Mouse (Mus musculus): ENCODE data around the gene Frmd4a. TPM values are rescaled to one million over a fixed set of nuclear protein-coding genes. Genes with fewer than 3 reads are reported as not detected.

Frmd4a gene
- polyA plus RNA-seq, 1 experiment, result 7.7 TPM

GRCm38 (mm10) chr2:4566956-4567680 is 549.6 kb downstream of the Frmd4a start:
- no peaks in the 10 kb centered on the region for H3K27me3 ChIP-seq (replicated peaks)
- peaks cover 92% of the 10 kb centered on the region for H3K36me3 ChIP-seq (replicated peaks; ENCODE audit: low read length)
- peaks cover 96% of the 10 kb centered on the region for H3K4me1 ChIP-seq
- TF ChIP-seq GATA1 (IDR thresholded peaks at IDR 0.05; ENCODE audit: borderline replicate concordance, low read length) (no peak), FLI1 (IDR thresholded peaks at IDR 0.05; ENCODE audit: low read length) (no peak)
- H3K9me3 ChIP-seq, result no peaks in the 10 kb centered on the region
- peak overlapping the region; percentile 35 for H3K4me3 ChIP-seq (replicated peaks)

GRCm38 (mm10) chr2:4568967-4569366 is 551.5 kb downstream of the Frmd4a start:
- peaks cover 95% of the 10 kb centered on the region for H3K36me3 ChIP-seq (replicated peaks; ENCODE audit: low read length)
- H3K9me3 ChIP-seq, result no peaks in the 10 kb centered on the region
- TF ChIP-seq GATA1 (IDR thresholded peaks at IDR 0.05; ENCODE audit: borderline replicate concordance, low read length) (no peak), FLI1 (IDR thresholded peaks at IDR 0.05; ENCODE audit: low read length) (no peak)
- H3K4me1 ChIP-seq, result peaks cover 96% of the 10 kb centered on the region
- no peaks in the 10 kb centered on the region for H3K27me3 ChIP-seq (replicated peaks)
- H3K4me3 ChIP-seq (replicated peaks), result peak overlapping the region; percentile 44

GRCm38 (mm10) chr2:4570186-4570861 is 552.8 kb downstream of the Frmd4a start:
- TF ChIP-seq GATA1 (IDR thresholded peaks at IDR 0.05; ENCODE audit: borderline replicate concordance, low read length), result no peak
- TF ChIP-seq FLI1 (IDR thresholded peaks at IDR 0.05; ENCODE audit: low read length), result no peak
- Histone ChIP-seq H3K4me1 (peaks cover 96% of the 10 kb centered on the region), H3K9me3 (no peaks in the 10 kb centered on the region), H3K27me3 (replicated peaks) (no peaks in the 10 kb centered on the region), H3K36me3 (replicated peaks; ENCODE audit: low read length) (peaks cover 97% of the 10 kb centered on the region), H3K4me3 (replicated peaks) (peak overlapping the region; percentile 78)

- H3K4me3 ChIP-seq (replicated peaks), result peak overlapping the region; percentile 26
- no peaks in the 10 kb centered on the region for H3K27me3 ChIP-seq (replicated peaks)
- H3K36me3 ChIP-seq (replicated peaks; ENCODE audit: low read length), result peaks cover 96% of the 10 kb centered on the region
- H3K4me1 ChIP-seq, result peaks cover 95% of the 10 kb centered on the region
- no peaks in the 10 kb centered on the region for H3K9me3 ChIP-seq
- no peak for TF ChIP-seq FLI1 (IDR thresholded peaks at IDR 0.05; ENCODE audit: low read length)
- no peak for TF ChIP-seq GATA1 (IDR thresholded peaks at IDR 0.05; ENCODE audit: borderline replicate concordance, low read length)
These were observed 555.2 kb downstream of the Frmd4a start for GRCm38 (mm10) chr2:4572498-4573263.

GRCm38 (mm10) chr2:4573386-4573785 is 555.9 kb downstream of the Frmd4a start:
- peaks cover 95% of the 10 kb centered on the region for H3K4me1 ChIP-seq
- no peaks in the 10 kb centered on the region for H3K27me3 ChIP-seq (replicated peaks)
- H3K36me3 ChIP-seq (replicated peaks; ENCODE audit: low read length), result peaks cover 96% of the 10 kb centered on the region
- H3K4me3 ChIP-seq (replicated peaks), result peak overlapping the region; percentile 50
- H3K9me3 ChIP-seq, result no peaks in the 10 kb centered on the region
- no peak for TF ChIP-seq GATA1 (IDR thresholded peaks at IDR 0.05; ENCODE audit: borderline replicate concordance, low read length)
- TF ChIP-seq FLI1 (IDR thresholded peaks at IDR 0.05; ENCODE audit: low read length), result no peak

GRCm38 (mm10) chr2:4574251-4574650 is 556.7 kb downstream of the Frmd4a start:
- no peaks in the 10 kb centered on the region for H3K27me3 ChIP-seq (replicated peaks)
- H3K9me3 ChIP-seq, result no peaks in the 10 kb centered on the region
- no peak for TF ChIP-seq FLI1 (IDR thresholded peaks at IDR 0.05; ENCODE audit: low read length)
- TF ChIP-seq GATA1 (IDR thresholded peaks at IDR 0.05; ENCODE audit: borderline replicate concordance, low read length), result no peak
- peaks cover 95% of the 10 kb centered on the region for H3K4me1 ChIP-seq
- H3K4me3 ChIP-seq (replicated peaks), result no peak overlapping the region
- peaks cover 96% of the 10 kb centered on the region for H3K36me3 ChIP-seq (replicated peaks; ENCODE audit: low read length)

- Histone ChIP-seq H3K36me3 (replicated peaks; ENCODE audit: low read length) (peaks cover 96% of the 10 kb centered on the region), H3K4me3 (replicated peaks) (peak overlapping the region; percentile 25), H3K9me3 (no peaks in the 10 kb centered on the region), H3K27me3 (replicated peaks) (no peaks in the 10 kb centered on the region), H3K4me1 (peaks cover 95% of the 10 kb centered on the region)
- TF ChIP-seq FLI1 (IDR thresholded peaks at IDR 0.05; ENCODE audit: low read length) (no peak), GATA1 (IDR thresholded peaks at IDR 0.05; ENCODE audit: borderline replicate concordance, low read length) (no peak)
These were observed 557.6 kb downstream of the Frmd4a start for GRCm38 (mm10) chr2:4575163-4575562.

GRCm38 (mm10) chr2:4575975-4576374 is 558.5 kb downstream of the Frmd4a start:
- Histone ChIP-seq H3K9me3 (no peaks in the 10 kb centered on the region), H3K36me3 (replicated peaks; ENCODE audit: low read length) (peaks cover 96% of the 10 kb centered on the region), H3K4me3 (replicated peaks) (no peak overlapping the region), H3K4me1 (peaks cover 95% of the 10 kb centered on the region), H3K27me3 (replicated peaks) (no peaks in the 10 kb centered on the region)
- TF ChIP-seq FLI1 (IDR thresholded peaks at IDR 0.05; ENCODE audit: low read length), result no peak
- TF ChIP-seq GATA1 (IDR thresholded peaks at IDR 0.05; ENCODE audit: borderline replicate concordance, low read length), result no peak

GRCm38 (mm10) chr2:4578291-4578690 is 560.8 kb downstream of the Frmd4a start:
- Histone ChIP-seq H3K27me3 (replicated peaks) (no peaks in the 10 kb centered on the region), H3K4me3 (replicated peaks) (no peak overlapping the region), H3K9me3 (no peaks in the 10 kb centered on the region), H3K36me3 (replicated peaks; ENCODE audit: low read length) (peaks cover 96% of the 10 kb centered on the region), H3K4me1 (peaks cover 88% of the 10 kb centered on the region)
- TF ChIP-seq FLI1 (IDR thresholded peaks at IDR 0.05; ENCODE audit: low read length), result no peak
- TF ChIP-seq GATA1 (IDR thresholded peaks at IDR 0.05; ENCODE audit: borderline replicate concordance, low read length), result no peak
